Mouse (Mus musculus) kidney, adult 2 months (tissue): ENCODE measurements around the gene Cenpu.

Experiments used
- CTCF ChIP-seq: fragments of 200-500 bp; conservative IDR thresholded peaks from 2 replicates; pipeline ENCODE4 v1.5.1; 2011; ENCODE audit warnings: low read depth, mild to moderate bottlenecking, control low read depth, low read length, moderate library complexity, mixed read lengths; ENCODE audit not compliant: insufficient read depth, insufficient read length
- POLR2A ChIP-seq: fragments of 200-500 bp; IDR thresholded peaks from one replicate; pipeline ENCODE4 v1.6.1; 2011; ENCODE audit warnings: low read depth, low read length, control low read depth

DNA sequence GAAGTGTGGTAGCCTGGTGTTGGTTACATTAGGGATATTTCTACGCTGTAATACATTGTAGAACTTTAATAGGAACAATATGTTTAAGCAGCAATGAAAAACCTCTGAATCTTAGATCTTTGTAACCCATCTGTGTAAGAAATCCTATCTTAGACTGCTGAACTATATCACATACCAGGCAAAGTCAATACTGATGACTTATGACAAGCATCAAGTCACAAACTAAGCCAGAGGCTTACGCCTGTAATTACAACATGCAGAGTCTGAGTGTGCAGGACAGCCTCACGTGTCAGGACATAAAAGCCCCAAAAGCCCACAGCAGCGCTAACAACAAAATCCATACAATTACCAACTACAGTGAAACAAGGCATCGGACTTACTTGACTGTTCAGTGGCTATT lies 51.8 kb downstream of the Cenpu start:
- TF ChIP-seq POLR2A (no peak), CTCF (no peak)
